Mouse (Mus musculus) cerebellum, adult 9-10 months (tissue): ENCODE measurements around the gene Tmem202.

Experiments used
- DNase-seq: peaks from one replicate; pipeline ENCODE4 v3.0.0; 2022

The Tmem202 gene

DNA sequence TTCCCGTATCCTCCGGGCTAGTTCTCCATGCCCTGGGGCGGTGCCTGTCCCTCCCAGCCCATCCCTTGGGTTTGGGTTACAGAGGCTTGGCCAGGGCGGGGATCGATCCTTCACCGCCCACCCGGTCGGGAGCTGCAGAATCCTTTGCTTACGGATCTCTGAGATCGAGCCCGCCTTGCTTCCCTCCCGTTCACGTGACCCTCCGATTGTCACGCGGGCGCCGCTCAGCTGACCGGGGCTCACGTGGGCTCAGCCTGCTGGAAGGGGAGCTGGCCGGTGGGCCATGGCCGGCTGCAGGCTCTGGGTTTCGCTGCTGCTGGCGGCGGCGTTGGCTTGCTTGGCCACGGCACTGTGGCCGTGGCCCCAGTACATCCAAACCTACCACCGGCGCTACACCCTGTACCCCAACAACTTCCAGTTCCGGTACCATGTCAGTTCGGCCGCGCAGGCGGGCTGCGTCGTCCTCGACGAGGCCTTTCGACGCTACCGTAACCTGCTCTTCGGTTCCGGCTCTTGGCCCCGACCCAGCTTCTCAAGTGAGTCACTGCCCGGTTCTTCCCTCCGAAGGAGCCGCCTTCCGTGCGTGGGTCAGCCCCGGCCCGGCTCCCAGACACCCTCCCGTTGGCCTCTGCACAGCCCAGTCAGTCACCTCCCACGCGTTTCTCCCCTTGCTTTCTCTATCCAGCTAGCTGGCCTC lies at the start of gene Tmem202, which contains the start of gene Hexa:
TSS of gene Tmem202 (minus strand) at position 407 of the 697 bp plus-strand sequence.
TSS of gene Hexa (plus strand) at position 100 of the 697 bp plus-strand sequence.
- DNase-seq: peak; percentile 77

DNA sequence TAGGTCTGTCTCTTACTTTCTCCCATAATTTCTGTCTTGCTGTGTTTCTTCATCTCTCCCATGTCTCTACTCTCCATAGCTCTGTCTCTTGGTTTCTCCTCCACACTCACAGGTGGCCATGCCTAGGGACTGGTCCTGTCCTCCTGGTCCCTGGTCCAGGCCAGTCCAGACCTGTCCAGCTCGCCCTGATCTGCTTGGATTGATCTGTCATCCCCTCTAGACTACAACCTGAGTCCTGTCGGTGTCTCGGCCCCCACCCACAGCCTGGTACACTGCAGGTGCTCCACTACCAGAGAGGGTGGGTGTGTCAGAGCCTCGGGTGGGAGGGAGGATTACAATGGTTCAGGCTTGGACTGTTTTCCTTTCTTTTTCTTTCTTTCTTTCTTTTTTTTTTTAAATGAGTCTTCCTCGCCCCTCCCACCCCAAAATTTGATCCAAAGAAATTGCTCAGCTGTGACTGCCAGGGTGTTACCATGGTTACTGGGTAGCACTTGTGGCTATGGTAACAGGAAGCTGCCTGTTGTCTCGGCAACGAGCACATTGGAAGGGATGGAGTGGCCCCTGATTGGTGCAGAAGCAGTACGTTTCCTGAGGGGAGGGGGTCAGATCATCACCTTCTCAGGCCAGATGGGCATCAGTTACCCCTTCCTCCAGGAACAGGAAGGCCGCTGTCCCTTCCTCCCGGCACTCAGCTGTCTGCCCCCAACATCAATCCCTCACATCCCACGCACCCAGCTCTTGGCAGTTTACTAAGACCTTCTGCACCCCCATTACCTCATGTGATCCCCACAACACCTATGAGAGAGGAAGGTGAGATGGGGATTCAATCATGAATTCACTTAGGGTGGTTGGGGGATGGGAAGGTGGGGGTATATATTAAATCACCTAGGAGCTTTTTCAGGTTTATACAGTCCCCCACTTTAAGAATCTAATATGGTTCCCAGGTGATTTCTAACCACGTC lies 49.3 kb upstream of the Tmem202 start:
- no peak for DNase-seq

DNA sequence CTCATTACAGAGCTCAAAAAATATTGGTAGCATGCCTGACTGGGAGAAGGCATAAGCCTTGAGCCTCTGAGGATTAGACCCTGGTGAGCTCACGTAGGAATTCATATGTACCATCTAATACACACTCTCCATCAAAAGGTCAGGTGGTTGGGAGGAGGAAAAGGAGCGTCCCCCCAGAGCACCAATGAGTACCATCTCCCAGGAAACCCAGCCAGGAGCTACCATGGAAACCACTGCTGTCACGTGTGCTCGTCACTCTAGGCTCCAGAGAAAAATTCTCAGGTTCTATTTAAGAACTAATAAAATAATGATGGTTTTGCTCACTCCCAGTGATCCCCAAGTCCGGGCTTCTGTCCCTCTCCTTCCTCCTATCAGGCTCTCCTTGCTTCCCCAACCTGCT lies 48.6 kb upstream of the Tmem202 start:
- DNase-seq: no peak

DNA sequence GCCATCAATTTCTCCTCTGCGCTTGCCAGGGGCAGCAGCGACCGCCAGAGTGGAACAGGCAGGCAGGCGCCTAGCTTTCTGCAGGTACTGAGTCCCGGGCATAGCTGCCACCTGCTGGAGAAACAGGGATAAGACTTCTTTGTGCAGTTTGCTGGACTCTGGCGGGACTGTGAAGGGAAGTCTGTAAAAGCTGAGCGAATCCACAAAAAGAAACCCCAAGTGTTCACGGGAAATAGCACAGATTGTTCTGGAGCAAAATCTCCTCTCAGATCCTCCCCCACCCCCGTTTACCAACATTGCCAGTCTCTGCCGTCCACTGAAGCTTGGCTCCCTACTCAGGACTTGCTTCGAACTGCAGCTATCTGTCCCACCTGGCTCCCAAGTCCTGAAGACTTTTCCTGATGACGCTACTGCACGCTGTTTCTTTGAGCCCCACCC lies 45.2 kb upstream of the Tmem202 start:
- DNase-seq: peak; percentile 79

DNA sequence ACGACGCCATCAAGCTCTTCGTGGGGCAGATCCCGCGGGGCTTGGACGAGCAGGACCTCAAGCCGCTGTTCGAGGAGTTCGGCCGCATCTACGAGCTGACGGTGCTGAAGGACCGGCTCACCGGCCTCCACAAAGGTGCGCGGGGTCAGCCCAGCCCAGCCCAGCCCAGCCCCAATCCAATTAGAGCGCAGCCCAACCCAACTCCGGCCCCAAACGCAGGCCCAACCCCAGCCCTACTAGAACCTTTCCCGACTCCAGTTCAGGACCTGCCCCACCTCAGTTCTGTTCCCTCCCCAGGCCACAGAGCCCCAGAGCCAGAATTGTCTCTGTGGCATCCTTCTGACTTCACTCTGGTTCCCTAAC lies 38.8 kb upstream of the Tmem202 start:
- DNase-seq: no peak

DNA sequence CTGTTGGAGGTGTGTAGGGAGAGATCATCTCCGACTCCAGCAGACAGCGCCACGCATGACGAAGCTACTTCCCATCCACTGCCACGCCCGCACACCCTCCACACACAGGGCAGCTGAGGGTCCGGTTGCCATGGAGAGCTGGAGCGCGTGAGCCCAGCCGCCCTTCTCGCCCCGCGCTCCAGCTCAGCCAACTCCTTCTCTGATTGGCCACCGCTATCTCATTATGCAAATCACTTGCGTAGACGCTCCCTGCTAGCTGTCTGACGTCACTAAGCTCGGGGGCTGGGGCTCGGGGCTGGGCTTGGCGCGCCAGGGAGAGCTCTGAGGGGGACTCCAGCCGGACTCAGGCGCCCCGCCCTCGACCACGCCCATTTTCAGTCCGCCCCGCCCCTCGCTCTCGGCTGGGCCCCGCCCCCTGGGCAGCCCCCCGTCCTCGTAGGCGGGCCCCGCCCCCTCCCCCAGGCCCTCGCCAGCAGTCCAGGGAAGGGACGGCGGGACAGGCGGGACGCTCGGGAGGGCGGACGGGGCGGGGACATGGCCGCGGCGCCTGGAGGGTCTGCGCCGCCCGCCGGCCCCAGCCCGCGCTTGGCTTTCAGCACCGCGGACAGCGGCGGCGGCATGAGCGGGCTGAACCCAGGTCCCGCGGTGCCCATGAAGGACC lies 38.3 kb upstream of the Tmem202 start, which contains the start of gene Celf6:
TSS of gene Celf6 (plus strand) at position 74 of the 661 bp plus-strand sequence.
- peak; percentile 93 for DNase-seq

DNA sequence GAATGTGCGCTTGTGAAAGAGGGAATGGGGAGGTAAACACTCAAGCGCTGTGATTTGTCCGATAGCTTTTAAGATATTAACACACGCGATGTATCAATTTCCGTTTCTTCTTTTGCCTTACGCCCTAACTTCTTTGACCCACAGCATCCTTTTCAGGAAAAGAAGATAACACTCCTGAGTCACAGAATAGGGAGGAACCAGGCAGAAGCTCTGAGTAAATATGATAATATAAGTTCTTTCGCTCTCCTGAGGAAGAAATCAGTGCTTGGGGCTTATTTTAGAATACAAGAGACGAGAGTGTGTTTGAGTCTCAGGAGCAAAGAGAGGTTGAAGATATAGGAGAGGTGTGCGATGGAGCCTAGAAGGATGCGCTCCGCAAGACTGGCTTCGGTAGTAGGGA lies 37.8 kb upstream of the Tmem202 start:
- no peak for DNase-seq

DNA sequence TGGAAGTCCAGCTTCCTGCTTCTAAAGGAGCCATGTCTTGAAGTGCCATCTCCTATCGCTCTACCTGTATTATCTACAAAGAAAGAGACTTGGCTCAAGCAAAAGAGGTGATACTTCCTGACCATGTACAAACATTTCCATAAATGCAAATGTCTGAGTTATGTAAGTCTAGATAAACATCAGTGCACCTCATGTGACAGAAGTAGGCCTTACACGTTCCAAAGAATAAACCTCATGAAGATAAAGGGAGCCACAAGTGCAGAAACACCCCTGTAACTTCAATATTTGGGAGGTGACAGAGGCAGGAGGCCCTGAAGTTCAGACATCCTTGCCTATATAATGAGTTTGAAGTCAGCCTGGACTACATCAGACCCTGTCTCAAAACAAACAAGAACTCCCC lies 32.2 kb upstream of the Tmem202 start:
- no peak for DNase-seq

DNA sequence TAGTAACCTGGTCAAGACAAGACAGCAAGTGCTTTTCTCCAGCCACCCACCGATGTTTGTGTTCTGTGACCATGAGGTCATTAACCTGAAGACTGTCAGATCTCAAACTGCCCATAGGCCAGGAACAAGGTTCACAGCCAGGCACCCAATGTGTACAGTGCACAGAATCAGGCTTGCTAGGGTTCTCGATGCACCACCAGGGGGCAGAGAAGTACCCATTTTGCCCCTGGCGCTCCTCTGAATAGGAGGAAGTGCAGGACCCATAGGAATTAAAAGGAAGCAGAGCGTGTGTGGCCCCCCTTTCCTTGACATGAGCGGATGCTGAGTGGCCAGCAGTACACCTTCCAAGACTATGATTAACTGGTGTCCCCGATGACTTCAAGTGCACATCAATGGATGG lies 27.5 kb upstream of the Tmem202 start:
- DNase-seq: peak; percentile 47

DNA sequence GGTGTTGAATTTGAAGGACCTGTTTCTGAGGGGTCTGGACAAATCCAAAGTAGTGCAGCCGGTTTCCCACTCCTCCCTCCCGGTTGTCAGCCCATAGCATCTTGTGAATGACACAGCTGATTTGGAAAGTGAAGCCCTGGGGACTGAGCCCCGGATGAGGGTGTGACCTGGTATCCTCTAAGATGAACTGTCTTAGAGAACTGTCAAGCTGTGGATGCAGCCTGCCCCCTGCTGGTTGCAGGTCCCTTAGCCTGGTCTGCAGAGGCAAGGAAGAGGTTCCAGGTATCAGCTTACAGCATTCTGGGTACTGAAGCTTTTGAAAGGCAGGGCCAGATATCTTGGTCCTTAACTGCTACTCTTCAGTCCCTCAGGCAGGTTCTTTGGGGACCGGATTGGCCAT lies 26.0 kb upstream of the Tmem202 start:
- peak; percentile 60 for DNase-seq

DNA sequence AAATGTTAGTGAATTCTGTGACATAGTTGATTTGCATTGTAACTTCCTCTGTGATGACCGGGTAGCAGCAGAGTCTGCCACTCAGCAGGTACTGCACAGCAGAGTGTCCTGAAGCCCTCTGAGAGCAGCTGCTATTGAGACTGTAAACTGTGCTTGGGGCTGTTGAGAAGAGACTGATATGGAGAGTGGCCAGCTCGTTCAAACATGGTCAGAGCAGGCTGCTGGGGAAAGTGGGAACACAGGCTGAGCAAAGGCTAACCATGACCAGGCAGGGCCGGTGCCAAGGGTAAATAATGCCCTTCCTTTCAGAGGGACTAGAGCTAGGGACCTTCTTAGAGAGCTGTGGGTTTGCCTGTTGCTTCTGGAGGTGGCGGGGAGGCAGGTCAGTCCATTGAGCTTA lies 14.1 kb upstream of the Tmem202 start:
- no peak for DNase-seq

DNA sequence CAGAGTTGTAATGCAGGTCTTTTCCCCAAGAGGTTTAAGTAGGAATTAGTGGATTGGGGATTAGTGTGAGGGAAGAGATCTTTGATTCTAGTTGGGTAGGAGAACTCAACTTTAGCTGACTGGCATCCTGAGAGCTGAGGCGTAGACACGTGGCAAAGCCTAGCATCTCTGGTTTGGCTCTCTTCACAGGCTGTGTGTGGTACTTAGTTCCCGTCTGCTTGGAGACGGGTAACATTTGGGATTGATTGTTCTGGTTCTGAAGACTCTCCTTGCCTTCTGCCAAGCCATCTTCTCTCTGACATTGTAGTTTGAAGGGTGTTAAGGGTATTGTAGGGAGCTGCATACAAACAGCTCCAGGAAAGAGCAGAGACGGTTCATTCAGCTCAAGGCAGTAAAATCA lies 13.0 kb upstream of the Tmem202 start:
- no peak for DNase-seq

DNA sequence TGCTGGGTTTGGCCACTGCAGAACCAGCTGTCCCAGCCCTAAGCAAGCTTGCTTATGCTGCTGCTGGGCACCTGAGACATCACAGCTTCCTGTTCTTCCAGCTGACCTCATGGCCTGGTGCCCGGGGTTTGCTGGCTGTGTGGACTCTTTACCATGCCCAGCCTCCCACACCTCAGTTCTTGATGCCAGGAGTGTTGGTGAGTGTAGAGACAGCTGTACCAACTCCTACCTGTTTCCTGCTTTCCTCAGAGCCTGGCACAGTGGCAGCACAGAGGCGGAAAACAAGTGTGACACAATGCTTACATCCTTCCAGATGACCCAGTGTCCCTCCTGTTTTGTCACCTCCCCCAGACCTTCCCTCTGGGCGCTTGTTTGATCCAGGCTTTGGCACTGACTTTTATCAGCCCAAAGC lies 12.0 kb upstream of the Tmem202 start:
- no peak for DNase-seq

DNA sequence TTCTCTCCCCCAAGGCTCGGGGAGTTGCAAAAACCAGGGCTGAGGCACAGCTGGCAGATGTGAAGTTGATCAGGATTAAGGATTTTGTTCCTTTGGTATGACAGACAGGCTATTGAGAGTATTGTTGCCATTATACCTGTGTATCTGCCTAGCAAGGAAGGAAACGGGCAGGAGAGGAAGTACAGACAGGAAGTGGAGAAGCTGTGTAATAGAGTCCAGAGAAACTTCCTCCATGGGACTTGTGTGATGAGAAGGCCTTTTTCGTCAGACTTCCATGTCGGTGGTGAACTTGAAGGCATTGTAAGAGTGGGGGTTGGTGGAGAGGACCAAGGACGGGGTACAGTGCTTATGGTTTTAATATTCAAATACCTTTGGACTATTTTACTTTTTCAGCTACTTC lies 11.4 kb upstream of the Tmem202 start:
- DNase-seq: no peak

DNA sequence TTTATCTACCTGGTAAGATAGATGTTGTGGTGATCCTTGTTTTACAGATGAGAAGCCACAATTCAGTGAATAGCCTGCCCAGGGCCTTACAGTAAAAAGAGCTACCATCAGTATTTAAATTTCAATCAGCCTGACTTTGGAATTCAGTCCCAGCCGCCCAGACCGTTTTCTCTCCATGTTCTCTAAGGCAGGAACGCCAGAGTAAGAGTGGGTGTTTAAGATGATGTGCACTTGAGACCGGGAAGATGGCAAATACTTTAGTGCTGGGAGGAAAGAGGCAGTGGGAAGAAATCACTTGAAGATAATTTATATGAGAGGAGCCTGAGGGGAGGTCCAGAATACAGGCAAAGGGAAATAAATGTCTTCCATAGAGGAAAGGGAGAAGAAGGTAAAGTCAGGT lies 10.4 kb upstream of the Tmem202 start:
- no peak for DNase-seq

DNA sequence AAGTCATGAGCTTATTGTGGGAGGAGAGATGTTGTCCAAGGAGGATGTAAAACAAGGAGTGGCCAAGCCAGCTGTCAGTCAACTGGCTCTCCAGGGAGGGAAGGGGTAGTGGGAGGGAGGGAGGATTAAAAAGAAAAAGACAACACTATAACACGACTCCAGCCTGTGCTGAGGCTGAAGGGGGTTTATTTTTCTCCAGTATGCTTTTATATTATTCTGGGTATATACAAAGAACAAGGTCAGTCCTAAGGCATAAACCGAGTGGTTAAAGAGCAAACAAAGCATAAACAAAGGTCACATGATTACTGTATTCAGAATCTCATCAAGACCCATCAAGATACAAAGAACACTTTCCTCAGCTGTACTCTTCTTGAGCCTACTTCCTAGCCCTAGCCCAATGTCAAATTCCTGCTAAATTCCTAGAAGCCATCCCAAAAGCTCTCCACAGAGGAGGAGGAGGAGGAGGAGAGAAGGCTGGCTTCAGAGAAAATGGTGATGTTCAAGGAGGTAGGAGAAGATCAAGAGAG lies 9.4 kb upstream of the Tmem202 start:
- DNase-seq: no peak

DNA sequence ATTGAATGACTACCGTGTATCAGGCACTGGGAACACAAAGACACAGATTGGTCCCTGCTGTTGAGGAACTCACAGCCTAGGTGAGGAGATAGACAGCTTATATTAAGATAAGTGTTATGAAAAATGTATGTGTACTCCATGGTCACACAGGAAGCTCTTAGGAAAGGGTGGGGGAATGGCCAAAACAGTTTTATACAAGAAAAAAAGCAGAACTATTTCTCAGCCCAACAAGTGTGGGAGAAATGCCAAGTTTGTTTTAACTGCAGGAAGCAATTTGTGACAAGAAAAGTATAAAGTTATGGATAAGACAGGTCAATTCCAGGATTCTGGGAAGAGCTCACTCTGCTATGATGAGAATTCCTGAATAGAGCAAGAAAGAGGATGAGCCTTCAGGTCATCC lies 8.2 kb upstream of the Tmem202 start:
- DNase-seq: no peak

DNA sequence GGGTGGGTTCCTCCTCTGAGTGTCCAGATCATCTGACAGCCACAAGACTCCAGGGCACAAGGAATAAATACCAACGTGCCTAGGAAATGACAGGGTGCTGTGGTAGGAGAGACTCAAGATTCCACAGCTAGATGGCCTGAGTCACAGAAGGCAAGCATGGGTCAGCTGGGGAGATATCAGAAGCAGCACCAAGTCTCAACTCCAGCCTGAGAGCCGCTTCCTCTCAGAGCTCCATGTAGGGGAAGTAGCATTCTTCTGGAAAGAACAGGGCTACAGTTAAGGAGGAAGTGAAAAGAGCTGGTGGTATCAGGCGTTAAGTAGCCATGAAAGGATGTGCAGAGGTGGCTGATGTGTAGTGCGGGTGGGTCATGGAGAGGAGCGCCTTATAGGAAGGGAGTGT lies 5.1 kb upstream of the Tmem202 start:
- no peak for DNase-seq

DNA sequence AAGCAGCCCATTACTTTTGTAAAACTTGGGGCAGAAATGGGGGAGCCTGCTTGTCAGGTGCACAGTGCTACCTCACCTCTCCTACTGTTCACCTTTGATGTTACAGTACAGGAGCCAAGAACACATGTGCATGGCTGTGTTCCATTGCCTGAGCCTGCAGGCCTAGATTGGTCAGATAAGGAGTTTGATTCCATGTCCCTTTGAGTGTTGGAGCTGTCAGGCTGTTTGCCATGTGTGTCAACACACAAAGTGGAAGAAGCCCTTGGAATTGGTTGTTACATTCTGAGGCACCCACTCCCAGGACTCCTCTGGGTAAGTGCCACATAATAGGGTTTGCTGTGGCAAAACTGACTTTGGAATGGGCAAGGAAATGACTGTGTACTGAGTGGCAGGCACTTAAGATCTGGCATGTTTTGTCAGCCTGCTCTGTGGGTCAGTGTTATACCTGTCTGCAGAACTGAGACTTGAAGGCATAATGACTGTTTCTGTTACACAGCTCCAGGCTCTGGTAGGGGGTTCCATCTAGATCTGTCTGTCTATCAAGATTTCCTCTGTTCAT lies 3.2 kb upstream of the Tmem202 start:
- no peak for DNase-seq

DNA sequence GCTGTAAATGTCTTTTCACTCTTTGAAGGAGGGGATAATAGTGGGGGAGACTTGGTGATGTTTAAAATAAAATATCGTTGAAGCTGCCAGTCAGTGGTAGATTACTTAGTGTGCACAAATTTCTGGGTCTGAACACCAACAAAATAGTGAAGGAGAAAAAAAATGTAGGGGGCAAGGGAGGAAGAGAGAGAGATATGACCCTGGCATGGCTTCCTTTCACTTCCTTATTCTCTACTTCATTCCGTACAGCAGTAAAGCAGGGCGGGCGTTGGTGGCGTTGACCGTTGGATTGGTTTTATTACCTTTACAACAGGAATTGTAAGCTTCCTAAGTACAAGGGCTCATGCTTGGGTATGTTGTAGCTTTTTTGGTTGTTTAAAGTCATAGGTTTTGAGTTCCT lies 2.0 kb upstream of the Tmem202 start:
- DNase-seq: no peak

DNA sequence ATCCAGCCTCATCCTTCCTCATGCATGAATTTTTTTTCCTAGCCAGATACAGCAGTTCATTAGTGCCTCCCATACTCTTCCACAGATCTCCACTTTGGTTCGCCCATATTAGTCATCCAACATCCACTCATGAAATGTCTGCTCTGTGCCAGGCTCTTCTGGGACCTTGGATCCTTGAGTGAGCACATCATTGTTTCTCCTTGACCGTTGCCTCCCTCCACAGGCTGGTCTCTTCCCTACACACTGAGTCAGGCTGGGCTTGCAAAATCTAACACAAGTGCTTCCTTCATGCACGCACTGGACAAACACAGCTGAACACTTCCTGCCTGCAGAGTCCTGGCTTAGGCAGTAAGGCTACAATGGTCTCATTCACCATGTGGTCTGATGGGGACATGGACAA lies 2.0 kb downstream of the Tmem202 start:
- DNase-seq: no peak

DNA sequence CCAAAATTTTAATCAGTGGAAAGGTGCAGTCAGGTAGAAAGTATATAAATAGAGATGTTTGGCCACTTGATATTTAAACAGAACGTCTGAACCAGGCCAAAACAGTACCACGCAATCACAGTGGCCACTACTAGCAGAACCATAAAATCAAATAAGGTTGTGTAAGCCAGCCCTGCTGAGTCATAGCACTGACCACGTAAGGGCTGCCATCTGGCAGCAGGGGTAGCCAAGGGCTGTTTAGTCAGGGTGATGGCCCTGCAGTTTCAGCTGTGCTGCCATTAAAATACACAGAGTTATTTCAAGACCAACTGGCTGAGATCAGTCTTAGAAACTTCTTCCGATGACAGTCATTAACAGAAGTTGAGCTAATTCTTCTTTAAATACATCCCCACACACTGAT lies 5.8 kb downstream of the Tmem202 start:
- DNase-seq: peak; percentile 86

DNA sequence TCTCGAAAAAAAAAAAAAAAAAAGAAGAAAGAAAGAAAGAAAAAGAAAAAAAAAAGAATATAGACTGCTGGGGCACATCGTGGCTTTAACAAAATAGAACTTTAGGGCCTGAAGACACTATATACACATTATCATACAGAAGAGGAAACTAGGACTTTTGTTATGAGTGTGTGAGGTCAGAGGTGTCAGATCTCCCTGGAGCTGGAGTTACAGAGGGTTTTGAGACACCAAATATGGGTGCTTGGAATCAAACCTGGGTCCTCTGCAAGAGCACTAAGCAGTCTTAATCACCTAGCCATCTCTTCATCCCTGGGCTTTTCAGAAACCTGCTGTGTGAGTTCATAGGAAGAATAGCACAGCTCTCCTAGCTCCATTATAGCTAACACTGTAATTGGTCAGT lies 6.2 kb downstream of the Tmem202 start:
- no peak for DNase-seq
